Mouse (Mus musculus): Measurements from ENCODE around the gene Gphb5. TPM values are rescaled to one million over a fixed set of nuclear protein-coding genes. Genes with fewer than 3 reads are reported as not detected.

The Gphb5 gene
- polyA plus RNA-seq, 1 experiment from 2014 or later, result not detected

GRCm38 (mm10) chr12:75364416-75364815, 52.2 kb downstream of the Gphb5 start:
- 98% methylated on average over 4 of the region's 4 CpGs for WGBS
- Histone ChIP-seq H3K4me1 (ENCODE audit: control insufficient read depth, insufficient read depth, low read length) (no peaks in the 10 kb centered on the region), H3K4me2 (ENCODE audit: low read depth) (no peak overlapping the region), H3K27me3 (ENCODE audit: control insufficient read depth, insufficient read depth, low read length) (no peaks in the 10 kb centered on the region), H3K9ac (ENCODE audit: low read length) (no peak overlapping the region), H3K36me3 (ENCODE audit: control insufficient read depth, insufficient read depth, low read length) (no peaks in the 10 kb centered on the region), H3K27ac (ENCODE audit: low read depth, low read length) (no peak overlapping the region), H3K9me3 (ENCODE audit: control insufficient read depth, low read length) (no peaks in the 10 kb centered on the region), H3K4me3 (ENCODE audit: low read depth, low read length) (no peak overlapping the region)
- ATAC-seq (ENCODE audit: insufficient read depth, low FRiP score, low TSS enrichment) (no peak), DNase-seq (ENCODE audit: low spot score) (no peak)

- WGBS, result 92% methylated on average over 16 of the region's 16 CpGs
- Histone ChIP-seq H3K9me3 (ENCODE audit: control insufficient read depth, low read length) (no peaks in the 10 kb centered on the region), H3K4me3 (ENCODE audit: low read depth, low read length) (no peak overlapping the region), H3K27ac (ENCODE audit: low read depth, low read length) (no peak overlapping the region), H3K27me3 (ENCODE audit: control insufficient read depth, insufficient read depth, low read length) (no peaks in the 10 kb centered on the region), H3K4me2 (ENCODE audit: low read depth) (no peak overlapping the region), H3K4me1 (ENCODE audit: control insufficient read depth, insufficient read depth, low read length) (no peaks in the 10 kb centered on the region), H3K9ac (ENCODE audit: low read length) (no peak overlapping the region), H3K36me3 (ENCODE audit: control insufficient read depth, insufficient read depth, low read length) (no peaks in the 10 kb centered on the region)
- DNase-seq (ENCODE audit: low spot score), result no peak
- no peak for ATAC-seq (ENCODE audit: insufficient read depth, low FRiP score, low TSS enrichment)
Measured at GRCm38 (mm10) chr12:75362456-75362855, 54.1 kb downstream of the Gphb5 start.

Other genes with a start within 250 kb of the Gphb5 start
- 0.23 and 0.53 TPM in 2 replicates for gene Kcnh5, start 239.4 kb downstream of the Gphb5 start, polyA plus RNA-seq (2014; fragmentation: Nextera tagmentation; extraction: Ambion mirVana)
- gene Rhoj, start 108.5 kb downstream of the Gphb5 start, polyA plus RNA-seq (2014; fragmentation: Nextera tagmentation; extraction: Ambion mirVana), result 32.0 and 37.5 TPM in 2 replicates
- gene Ppp2r5e, start 179.5 kb upstream of the Gphb5 start, polyA plus RNA-seq (2014; fragmentation: Nextera tagmentation; extraction: Ambion mirVana), result 21.6 and 22.5 TPM in 2 replicates